Mouse (Mus musculus) adrenal gland (tissue): ENCODE measurements at regions not wholly inside any gene's neighbourhood (a gene's known extent, or its start where the extent isn't known, plus 50 kb on each side); places are given as distances from the start of the nearest gene placed in this dataset.

Experiments
- intact Hi-C: fragments of 180-260 bp; cut with DNase I; formaldehyde crosslinking; loops from one replicate; pipeline ENCODE4 v1.15.1; 2025
- microRNA-seq, 2 experiments: library from miRNA; unstranded; fragments of <30 nt; microRNA quantifications; one replicate each; pipeline ENCODE4; 2019

- intact Hi-C loops, result no loop called here
Observed at GRCm38 (mm10) chr3:115467850-115468249, 247.0 kb downstream of the S1pr1 start.

- intact Hi-C loops, result no loop called here
Observed at GRCm38 (mm10) chr3:115462623-115463022, 252.2 kb downstream of the S1pr1 start.

Small RNA genes lying in the stretch of these regions (microRNA-seq; reads per million reads assigned to microRNA genes)
- 0 reads per million in 2 experiments for gene Gm25347
